Mouse (Mus musculus) CD4-positive, CD25-positive, alpha-beta regulatory T cell, adult 2 months (primary cell): ENCODE results near the gene Rbpms2.

Experiments
- DNase-seq: peaks from one replicate; pipeline ENCODE4 v3.0.0-alpha.2; 2012; ENCODE audit warnings: low read depth, low spot score

Rbpms2 gene

GRCm38 (mm10) chr9:65619311-65619710 lies 10.1 kb upstream of the Rbpms2 start:
- DNase-seq = no peak

- no peak for DNase-seq
Observed at GRCm38 (mm10) chr9:65621196-65621595, 8.3 kb upstream of the Rbpms2 start.

GRCm38 (mm10) chr9:65621666-65622065 lies 7.8 kb upstream of the Rbpms2 start:
- no peak for DNase-seq

- peak; percentile 21 for DNase-seq
Observed at GRCm38 (mm10) chr9:65622826-65623225, 6.6 kb upstream of the Rbpms2 start.

GRCm38 (mm10) chr9:65624266-65624665 lies 5.2 kb upstream of the Rbpms2 start:
- DNase-seq = no peak

- DNase-seq = peak; percentile 61
Observed at GRCm38 (mm10) chr9:65629767-65630630, 551 bp downstream of the Rbpms2 start.

- DNase-seq = peak; percentile 49
Observed at GRCm38 (mm10) chr9:65630631-65631353, 1.3 kb downstream of the Rbpms2 start.

- DNase-seq = peak; percentile 14
Observed at GRCm38 (mm10) chr9:65631354-65632021, 2.0 kb downstream of the Rbpms2 start.

GRCm38 (mm10) chr9:65635766-65636165 lies 6.3 kb downstream of the Rbpms2 start:
- DNase-seq = no peak

GRCm38 (mm10) chr9:65636926-65637325 lies 7.5 kb downstream of the Rbpms2 start:
- no peak for DNase-seq

GRCm38 (mm10) chr9:65639065-65639464 lies 9.6 kb downstream of the Rbpms2 start:
- DNase-seq = no peak

- DNase-seq = no peak
Observed at GRCm38 (mm10) chr9:65640838-65641410, 11.5 kb downstream of the Rbpms2 start.

- no peak for DNase-seq
Observed at GRCm38 (mm10) chr9:65641446-65642052, 12.1 kb downstream of the Rbpms2 start.

GRCm38 (mm10) chr9:65642546-65642945 lies 13.1 kb downstream of the Rbpms2 start:
- no peak for DNase-seq

- DNase-seq = no peak
Observed at GRCm38 (mm10) chr9:65644960-65645359, 15.5 kb downstream of the Rbpms2 start.

- DNase-seq = no peak
Observed at GRCm38 (mm10) chr9:65645984-65646383, 16.5 kb downstream of the Rbpms2 start.

GRCm38 (mm10) chr9:65646782-65647181 lies 17.3 kb downstream of the Rbpms2 start:
- no peak for DNase-seq

- no peak for DNase-seq
Observed at GRCm38 (mm10) chr9:65648730-65649129, 19.3 kb downstream of the Rbpms2 start.

GRCm38 (mm10) chr9:65649997-65650396 lies 20.5 kb downstream of the Rbpms2 start:
- no peak for DNase-seq

- peak; percentile 10 for DNase-seq
Observed at GRCm38 (mm10) chr9:65651957-65652356, 22.5 kb downstream of the Rbpms2 start.

- DNase-seq = no peak
Observed at GRCm38 (mm10) chr9:65653741-65654140, 24.3 kb downstream of the Rbpms2 start.
